23 mouse cellular contexts compared by ENCODE assay signal in genomic region chr13:111104567-111105219, GRCm38 (mm10).
A peak's percentile ranks its signal among the peaks of the same experiment; 100 is the strongest.
DNase-seq lines count a peak whose midpoint lies in the region; ATAC-seq and TF ChIP-seq lines count a peak whose summit lies in the region.
"Had no signal": no experiment of that assay in that cellular context is flagged by ENCODE, and none has a peak within 500 bp of the region (broad histone marks: within the 10 kb centered on the region; RNA-seq: fewer than 3 reads in every experiment).

No protein-coding gene starts in this region.

- H3K9ac ChIP-seq in hindbrain, embryonic 12.5 days = no peak overlapping the region
- H3K9ac ChIP-seq in hindbrain, postnatal 0 days (replicated peaks; ENCODE audit: low read length) = no peak overlapping the region
- no peak overlapping the region for H3K9ac ChIP-seq in midbrain, embryonic 16.5 days (ENCODE audit: low read depth, low read length)
- H3K9ac ChIP-seq: forebrain, embryonic 15.5 days; heart, embryonic 13.5 days; hindbrain, embryonic 15.5 days; liver, embryonic 13.5 days had no signal

- H3K4me3 ChIP-seq in hindbrain, embryonic 12.5 days = no peak overlapping the region
- H3K4me3 ChIP-seq in hindbrain, postnatal 0 days (ENCODE audit: low read length) = no peak overlapping the region
- H3K4me3 ChIP-seq in left cerebral cortex, adult 2 months = no peak overlapping the region
- no peak overlapping the region for H3K4me3 ChIP-seq in midbrain, embryonic 16.5 days (ENCODE audit: low read depth, low read length)
- H3K4me3 ChIP-seq: forebrain, embryonic 15.5 days; heart, embryonic 13.5 days; hindbrain, embryonic 15.5 days; liver, embryonic 13.5 days had no signal

- H3K9me3 ChIP-seq in hindbrain, embryonic 12.5 days (replicated peaks) = no peaks in the 10 kb centered on the region
- no peaks in the 10 kb centered on the region for H3K9me3 ChIP-seq in hindbrain, postnatal 0 days (ENCODE audit: low read length)
- H3K9me3 ChIP-seq in midbrain, embryonic 16.5 days (replicated peaks; ENCODE audit: control insufficient read depth, low read length, poor library complexity, severe bottlenecking) = no peaks in the 10 kb centered on the region
- H3K9me3 ChIP-seq: forebrain, embryonic 15.5 days; G1E; heart, embryonic 13.5 days; hindbrain, embryonic 15.5 days; liver, embryonic 13.5 days had no signal

- peak; percentile 74 for ATAC-seq in hindbrain, embryonic 12.5 days (ENCODE audit: low FRiP score)
- ATAC-seq in hindbrain, postnatal 0 days = no peak
- ATAC-seq in midbrain, embryonic 16.5 days = peak; percentile 54; the same call in 1 of the 2 replicates
- no peak for ATAC-seq in CD4-positive, CD25-positive, alpha-beta regulatory T cell, adult 4 months
- ATAC-seq: forebrain, embryonic 15.5 days; intestine, embryonic 16.5 days had no signal

- H3K27me3 ChIP-seq in hindbrain, embryonic 12.5 days = no peaks in the 10 kb centered on the region
- H3K27me3 ChIP-seq in hindbrain, postnatal 0 days (ENCODE audit: insufficient read depth, low read length) = no peaks in the 10 kb centered on the region
- no peaks in the 10 kb centered on the region for H3K27me3 ChIP-seq in midbrain, embryonic 16.5 days (ENCODE audit: control insufficient read depth, insufficient read depth, low read depth, low read length)
- H3K27me3 ChIP-seq: CH12.LX; forebrain, embryonic 15.5 days; heart, embryonic 13.5 days; hindbrain, embryonic 15.5 days; liver, embryonic 13.5 days had no signal

- H3K4me1 ChIP-seq in hindbrain, embryonic 12.5 days = no peaks in the 10 kb centered on the region
- no peaks in the 10 kb centered on the region for H3K4me1 ChIP-seq in hindbrain, postnatal 0 days (ENCODE audit: insufficient read depth, low read length)
- H3K4me1 ChIP-seq in midbrain, embryonic 16.5 days (ENCODE audit: control insufficient read depth, insufficient read depth, low read length) = no peaks in the 10 kb centered on the region
- H3K4me1 ChIP-seq: forebrain, embryonic 15.5 days; heart, embryonic 13.5 days; hindbrain, embryonic 15.5 days; liver, embryonic 13.5 days had no signal

- intact Hi-C loops in left cerebral cortex, adult 2 months (cut with DNase I) = loop anchor here (5.0 kb wide), 2 partner anchors 293 to 477 kb away; no protein-coding TSS in a partner anchor

- TF ChIP-seq CTCF in hindbrain, postnatal 0 days (IDR thresholded peaks at IDR 0.05; ENCODE audit: low read depth) = no peak
- TF ChIP-seq CTCF in left cerebral cortex, adult 2 months (IDR thresholded peaks at IDR 0.05) = no peak

- no peaks in the 10 kb centered on the region for H3K36me3 ChIP-seq in hindbrain, embryonic 12.5 days
- H3K36me3 ChIP-seq in hindbrain, postnatal 0 days (ENCODE audit: insufficient read depth, low read length) = no peaks in the 10 kb centered on the region
- no peaks in the 10 kb centered on the region for H3K36me3 ChIP-seq in midbrain, embryonic 16.5 days (ENCODE audit: control insufficient read depth, insufficient read depth, low read length)
- H3K36me3 ChIP-seq: forebrain, embryonic 15.5 days; G1E; heart, embryonic 13.5 days; hindbrain, embryonic 15.5 days; liver, embryonic 13.5 days had no signal

- no peak for DNase-seq in hindbrain, postnatal 0 days (ENCODE audit: low spot score)
- DNase-seq in left cerebral cortex, adult 2 months (ENCODE audit: extremely low spot score in 1 of 2, low spot score in 2 of 2) = no peak
- no peak for DNase-seq in left cerebral cortex, adult 18-20 months (ENCODE audit: low spot score in 2 of 2)
- DNase-seq in brain, adult 2 months (ENCODE audit: low read depth, low spot score) = peak; percentile 66
- DNase-seq in ovary, adult 18-20 months (ENCODE audit: low spot score) = no peak
- DNase-seq: adrenal gland, adult 2 months; cerebellum, adult 2 months; cerebellum, postnatal 25 days; gastrocnemius, postnatal 25 days; heart, adult 18-20 months; heart, postnatal 14 days; liver, embryonic 13.5 days; lung, adult 2 months; lung, postnatal 14 days had no signal

- H3K27ac ChIP-seq in hindbrain, embryonic 12.5 days = no peak overlapping the region
- H3K27ac ChIP-seq in hindbrain, postnatal 0 days = no peak overlapping the region
- H3K27ac ChIP-seq in left cerebral cortex, adult 2 months = peak overlapping the region; percentile 55; the same call in 1 of the 2 replicates
- H3K27ac ChIP-seq in midbrain, embryonic 16.5 days (ENCODE audit: low read length) = no peak overlapping the region
- H3K27ac ChIP-seq: forebrain, embryonic 15.5 days; heart, embryonic 13.5 days; hindbrain, embryonic 15.5 days; liver, embryonic 13.5 days had no signal

- no peak overlapping the region for H3K4me2 ChIP-seq in hindbrain, embryonic 12.5 days (replicated peaks)
- H3K4me2 ChIP-seq in hindbrain, postnatal 0 days (ENCODE audit: low read depth, low read length) = no peak overlapping the region
- no peak overlapping the region for H3K4me2 ChIP-seq in midbrain, embryonic 16.5 days (ENCODE audit: low read length)
- H3K4me2 ChIP-seq: forebrain, embryonic 15.5 days; heart, embryonic 13.5 days; hindbrain, embryonic 15.5 days; liver, embryonic 13.5 days had no signal

- 81% methylated on average over 4 of the region's 4 CpGs for WGBS in hindbrain, embryonic 12.5 days
- 80% methylated on average over 4 of the region's 4 CpGs for WGBS in hindbrain, postnatal 0 days
- 72% methylated on average over 4 of the region's 4 CpGs for whole genome bisulfite sequencing in midbrain, embryonic 16.5 days

Comparison
In these comparisons a context has a peak if more than half of its experiments do, and no peak if none do; other contexts are left out.
1. ATAC-seq: peak in hindbrain, embryonic 12.5 days (single experiment) and midbrain, embryonic 16.5 days (single experiment); none in hindbrain, postnatal 0 days (single experiment) and CD4-positive, CD25-positive, alpha-beta regulatory T cell, adult 4 months (single experiment).